Mouse (Mus musculus) limb, embryonic 14.5 days (tissue): ENCODE measurements around the gene Stx6. TPM values are rescaled to one million over a fixed set of nuclear protein-coding genes. Genes with fewer than 3 reads are reported as not detected.

ENCODE experiments used
- ATAC-seq: fragments of 200-750 bp; cut with Nextera tagmentation; 2 replicates; pipeline ENCODE4 v1.8.0; 2017; ENCODE audit warnings: low read depth, moderate number of reproducible peaks, moderate TSS enrichment; ENCODE audit not compliant: low FRiP score
- DNase-seq: peaks from one replicate; pipeline ENCODE4 v3.0.0-alpha.2; 2015; ENCODE audit warnings: low spot score
- H3K27ac ChIP-seq: fragments of 300-500 bp; sonication (generic); replicated peaks from 2 replicates; pipeline ENCODE4 v1.5.1; 2014; ENCODE audit warnings: low read depth, mild to moderate bottlenecking, low read length, moderate library complexity, mixed read lengths
- H3K27me3 ChIP-seq: fragments of 300-500 bp; sonication (generic); 2 replicates; pipeline ENCODE4 v1.6.1; 2014; ENCODE audit warnings: low read length, mixed read lengths; ENCODE audit not compliant: control insufficient read depth, insufficient read depth
- H3K36me3 ChIP-seq: fragments of 300-500 bp; sonication (generic); 2 replicates; pipeline ENCODE4 v1.6.1; 2014; ENCODE audit warnings: mild to moderate bottlenecking, low read length, moderate library complexity, mixed read lengths; ENCODE audit not compliant: control insufficient read depth, insufficient read depth
- H3K4me1 ChIP-seq: fragments of 300-500 bp; sonication (generic); 2 replicates; pipeline ENCODE4 v1.6.1; 2014; ENCODE audit warnings: antibody characterized with exemption, low read length, mixed read lengths; ENCODE audit not compliant: control insufficient read depth, insufficient read depth
- H3K4me2 ChIP-seq: fragments of 300-500 bp; sonication (generic); replicated peaks from 2 replicates; pipeline ENCODE4 v1.6.1; 2014; ENCODE audit warnings: low read depth, mild to moderate bottlenecking, low read length, moderate library complexity; ENCODE audit not compliant: severe bottlenecking
- H3K4me3 ChIP-seq: fragments of 300-500 bp; sonication (generic); replicated peaks from 2 replicates; pipeline ENCODE4 v1.5.1; 2014; ENCODE audit warnings: low read length
- H3K9ac ChIP-seq: fragments of 300-500 bp; sonication (generic); 2 replicates; pipeline ENCODE4 v1.6.1; 2014; ENCODE audit warnings: mild to moderate bottlenecking, low read depth, low read length, moderate library complexity; ENCODE audit not compliant: severe bottlenecking
- H3K9me3 ChIP-seq: fragments of 300-500 bp; sonication (generic); 2 replicates; pipeline ENCODE4 v1.6.1; 2016; ENCODE audit warnings: low read length; ENCODE audit not compliant: control insufficient read depth
- POLR2A ChIP-seq: fragments of 200-500 bp; IDR thresholded peaks from 2 replicates; pipeline ENCODE4 v1.8.0; 2012; ENCODE audit warnings: inconsistent platforms, mild to moderate bottlenecking, moderate library complexity, borderline replicate concordance; ENCODE audit not compliant: insufficient read depth, insufficient read length; ENCODE audit errors: extremely low read depth
- WGBS: fragments of 180-500 bp; shearing (Covaris S2); extraction: QIAGEN DNeasy Blood & Tissue Kit; methylation state at CpG from one replicate; pipeline ENCODE4 v1.1.7; 2014; 5-methylcytosine and 5-hydroxymethylcytosine counted together
- polyA plus RNA-seq, 2 experiments: library from polyadenylated mRNA; depleted of rRNA in 1 of 2; stranded (reverse) in 1 of 2; unstranded in 1 of 2; fragments of >200 nt; fragmentation: Nextera tagmentation in 1 of 2; extraction: Ambion mirVana in 1 of 2; gene quantifications; 2 replicates each; pipeline versions ENCODE4 v1.2.1 to v1.2.3; 2012 to 2014

The Stx6 gene
- polyA plus RNA-seq, 2 experiments = 80.1 to 89.9 TPM

GRCm38 (mm10) chr1:155215066-155215764 lies 56.7 kb downstream of the Stx6 start:
- no peaks in the 10 kb centered on the region for H3K9me3 ChIP-seq
- DNase-seq (no peak), ATAC-seq (no peak)
- H3K9ac ChIP-seq = no peak overlapping the region
- 38% methylated on average over 9 of the region's 9 CpGs for WGBS
- H3K27ac ChIP-seq = no peak overlapping the region
- TF ChIP-seq POLR2A = no peak
- peaks cover 56% of the 10 kb centered on the region for H3K4me1 ChIP-seq
- H3K4me3 ChIP-seq = no peak overlapping the region
- no peak overlapping the region for H3K4me2 ChIP-seq
- H3K36me3 ChIP-seq = peaks cover 33% of the 10 kb centered on the region
- H3K27me3 ChIP-seq = no peaks in the 10 kb centered on the region

- Histone ChIP-seq H3K4me3 (no peak overlapping the region), H3K27ac (no peak overlapping the region), H3K27me3 (no peaks in the 10 kb centered on the region), H3K9ac (no peak overlapping the region), H3K4me2 (no peak overlapping the region), H3K36me3 (peaks cover 37% of the 10 kb centered on the region), H3K9me3 (no peaks in the 10 kb centered on the region), H3K4me1 (peaks cover 49% of the 10 kb centered on the region)
- ATAC-seq (no peak), DNase-seq (no peak)
- WGBS = 48% methylated on average over 11 of the region's 11 CpGs
- TF ChIP-seq POLR2A = no peak
These were observed 57.8 kb downstream of the Stx6 start for GRCm38 (mm10) chr1:155216313-155216712.

- Histone ChIP-seq H3K4me2 (no peak overlapping the region), H3K9me3 (no peaks in the 10 kb centered on the region), H3K27ac (no peak overlapping the region), H3K36me3 (peaks cover 41% of the 10 kb centered on the region), H3K4me1 (peaks cover 45% of the 10 kb centered on the region), H3K9ac (no peak overlapping the region), H3K27me3 (no peaks in the 10 kb centered on the region), H3K4me3 (no peak overlapping the region)
- DNase-seq = no peak
- 29% methylated on average over 6 of the region's 6 CpGs for WGBS
- no peak for TF ChIP-seq POLR2A
- no peak for ATAC-seq
These were observed 58.3 kb downstream of the Stx6 start for GRCm38 (mm10) chr1:155216844-155217243.

- H3K4me3 ChIP-seq = no peak overlapping the region
- no peak overlapping the region for H3K9ac ChIP-seq
- no peak for DNase-seq
- ATAC-seq = no peak
- no peaks in the 10 kb centered on the region for H3K9me3 ChIP-seq
- 59% methylated on average over 9 of the region's 9 CpGs for WGBS
- no peak for TF ChIP-seq POLR2A
- peaks cover 46% of the 10 kb centered on the region for H3K36me3 ChIP-seq
- no peak overlapping the region for H3K4me2 ChIP-seq
- no peak overlapping the region for H3K27ac ChIP-seq
- peaks cover 35% of the 10 kb centered on the region for H3K4me1 ChIP-seq
- H3K27me3 ChIP-seq = no peaks in the 10 kb centered on the region
These were observed 59.5 kb downstream of the Stx6 start for GRCm38 (mm10) chr1:155217865-155218541.

GRCm38 (mm10) chr1:155218924-155219323 lies 60.4 kb downstream of the Stx6 start:
- H3K4me1 ChIP-seq = peaks cover 30% of the 10 kb centered on the region

More at GRCm38 (mm10) chr1:155218924-155219323, 60.4 kb downstream of the Stx6 start:
- H3K9me3 ChIP-seq = no peaks in the 10 kb centered on the region
- peaks cover 45% of the 10 kb centered on the region for H3K36me3 ChIP-seq
- 83% methylated on average over 5 of the region's 5 CpGs for WGBS
- no peak for ATAC-seq
- no peak overlapping the region for H3K4me2 ChIP-seq
- H3K27me3 ChIP-seq = no peaks in the 10 kb centered on the region
- no peak for TF ChIP-seq POLR2A
- no peak overlapping the region for H3K27ac ChIP-seq
- DNase-seq = no peak
- no peak overlapping the region for H3K9ac ChIP-seq
- no peak overlapping the region for H3K4me3 ChIP-seq
